Mouse (Mus musculus) erythroblast, embryonic 14.5 days (primary cell): ENCODE results near the gene Fem1a.

Experiments
- GATA1 ChIP-seq: IDR thresholded peaks from 2 replicates; pipeline ENCODE4 v1.6.1; 2012; ENCODE audit warnings: low read length, inconsistent platforms, mixed read lengths
- TAL1 ChIP-seq: IDR thresholded peaks from 3 replicates; pipeline ENCODE4 v1.6.1; 2012; ENCODE audit warnings: low read length, inconsistent platforms, mixed read lengths

GRCm38 (mm10) chr17:56273986-56274385, 17.4 kb downstream of the Fem1a start:
- TF ChIP-seq GATA1 (no peak), TAL1 (no peak)
